Mouse (Mus musculus) forebrain, embryonic 13.5 days (tissue): ENCODE results near the gene Cox15. TPM values are rescaled to one million over a fixed set of nuclear protein-coding genes. Genes with fewer than 3 reads are reported as not detected.

ENCODE experiments used
- ATAC-seq: fragments of 200-750 bp; cut with Nextera tagmentation; 2 replicates; pipeline ENCODE4 v1.8.0; 2017
- H3K27ac ChIP-seq: fragments of 300-500 bp; sonication (generic); 2 replicates; pipeline ENCODE4 v1.5.1; 2015; ENCODE audit warnings: inconsistent platforms, mild to moderate bottlenecking, moderate library complexity
- H3K27me3 ChIP-seq: fragments of 300-500 bp; sonication (generic); 2 replicates; pipeline ENCODE4 v1.6.1; 2015; ENCODE audit warnings: mild to moderate bottlenecking, inconsistent platforms
- H3K36me3 ChIP-seq: fragments of 300-500 bp; sonication (generic); 2 replicates; pipeline ENCODE4 v1.6.1; 2015; ENCODE audit warnings: mild to moderate bottlenecking, inconsistent platforms; ENCODE audit not compliant: poor library complexity, severe bottlenecking
- H3K4me1 ChIP-seq: fragments of 300-500 bp; sonication (generic); 2 replicates; pipeline ENCODE4 v1.6.1; 2015; ENCODE audit warnings: inconsistent platforms
- H3K4me2 ChIP-seq: fragments of 300-500 bp; sonication (generic); 2 replicates; pipeline ENCODE4 v1.6.1; 2015; ENCODE audit warnings: inconsistent platforms, mild to moderate bottlenecking, moderate library complexity
- H3K4me3 ChIP-seq: fragments of 300-500 bp; sonication (generic); 2 replicates; pipeline ENCODE4 v1.5.1; 2015; ENCODE audit warnings: mild to moderate bottlenecking, inconsistent platforms
- H3K9ac ChIP-seq: fragments of 300-500 bp; sonication (generic); 2 replicates; pipeline ENCODE4 v1.6.1; 2015; ENCODE audit warnings: mild to moderate bottlenecking, inconsistent platforms
- H3K9me3 ChIP-seq: fragments of 300-500 bp; sonication (generic); replicated peaks from 2 replicates; pipeline ENCODE4 v1.6.1; 2016; ENCODE audit warnings: inconsistent platforms
- WGBS: fragments of 180-500 bp; shearing (Covaris S2); methylation state at CpG from one replicate; pipeline ENCODE4 v1.1.7; 2015; 5-methylcytosine and 5-hydroxymethylcytosine counted together
- polyA plus RNA-seq: library from polyadenylated mRNA; unstranded; fragments of >200 nt; fragmentation: Nextera tagmentation; extraction: Ambion mirVana; gene quantifications from 2 replicates; pipeline ENCODE4 v1.2.1, GENCODE M21; 2015

The Cox15 gene
- polyA plus RNA-seq, 1 experiment from 2014 or later: 13.1 TPM

DNA sequence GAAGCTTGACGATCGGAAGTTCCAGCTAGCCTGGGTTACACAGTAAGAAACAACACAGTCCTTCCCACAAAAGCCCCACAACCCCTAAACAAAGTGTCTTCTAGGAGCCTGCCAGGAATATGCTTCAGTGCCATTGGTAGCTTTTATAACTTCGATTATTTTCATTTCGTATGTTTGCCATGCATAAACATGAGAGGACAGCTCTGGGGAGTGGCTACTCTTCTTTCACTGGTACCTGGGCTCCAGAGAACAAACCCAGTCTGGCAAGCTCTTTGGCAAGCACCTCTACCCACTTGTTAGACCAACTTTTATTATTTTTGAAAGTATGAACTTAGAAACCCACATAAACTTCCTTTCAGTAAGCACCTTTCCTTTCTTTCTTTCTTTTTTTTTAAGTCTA, 23.8 kb upstream of the Cox15 start:
- Histone ChIP-seq H3K4me3 (no peak overlapping the region), H3K4me1 (no peaks in the 10 kb centered on the region), H3K9me3 (no peaks in the 10 kb centered on the region), H3K27me3 (no peaks in the 10 kb centered on the region), H3K9ac (no peak overlapping the region), H3K4me2 (no peak overlapping the region), H3K36me3 (no peaks in the 10 kb centered on the region), H3K27ac (no peak overlapping the region)
- WGBS: 79% methylated on average over 4 of the region's 4 CpGs
- ATAC-seq: no peak

DNA sequence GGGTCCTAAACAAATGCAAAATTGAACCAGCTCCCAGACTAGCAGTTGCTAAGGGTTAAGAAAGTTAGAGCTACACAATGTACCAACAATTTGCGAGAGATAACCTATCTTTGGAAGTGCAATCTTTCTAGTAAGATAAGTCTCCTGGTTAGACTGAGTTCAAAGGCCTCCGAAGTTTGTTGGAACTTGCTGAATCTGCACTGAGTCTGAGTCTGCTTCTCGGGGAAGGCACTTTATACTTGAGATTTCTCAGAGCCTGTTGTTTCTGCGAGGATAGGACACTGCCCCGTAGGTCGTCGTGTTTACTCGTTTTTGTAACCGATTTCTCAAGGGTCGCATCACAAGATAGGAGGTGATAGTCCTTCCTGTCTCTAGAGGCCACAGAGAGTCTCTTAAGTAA, 22.6 kb upstream of the Cox15 start:
- ATAC-seq: no peak
- H3K27me3 ChIP-seq: no peaks in the 10 kb centered on the region
- no peak overlapping the region for H3K27ac ChIP-seq
- WGBS: 82% methylated on average over 10 of the region's 10 CpGs
- H3K36me3 ChIP-seq: no peaks in the 10 kb centered on the region
- H3K4me3 ChIP-seq: no peak overlapping the region
- H3K4me2 ChIP-seq: no peak overlapping the region
- no peaks in the 10 kb centered on the region for H3K9me3 ChIP-seq
- H3K4me1 ChIP-seq: no peaks in the 10 kb centered on the region
- H3K9ac ChIP-seq: no peak overlapping the region

DNA sequence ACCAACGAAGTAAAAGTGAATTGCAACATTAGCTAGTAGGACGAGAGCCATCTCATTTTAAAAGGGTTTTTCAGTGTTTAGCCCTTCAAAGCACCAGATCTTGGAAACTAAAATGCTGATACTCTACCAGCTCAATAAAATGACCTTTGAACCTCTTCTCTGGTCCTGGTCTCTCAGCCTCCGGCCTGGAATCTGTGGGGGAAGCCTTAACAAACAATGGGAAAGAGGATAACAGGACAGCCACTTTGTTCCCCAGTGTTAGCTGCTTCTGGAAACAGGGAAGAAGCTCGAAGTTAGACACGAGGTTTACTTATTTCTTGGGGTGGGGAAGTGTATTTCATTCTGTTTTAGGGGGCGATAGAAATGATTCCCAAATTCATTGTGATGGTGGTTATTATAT, 19.5 kb upstream of the Cox15 start:
- WGBS: 56% methylated on average over 6 of the region's 6 CpGs
- Histone ChIP-seq H3K27me3 (no peaks in the 10 kb centered on the region), H3K27ac (no peak overlapping the region), H3K4me1 (no peaks in the 10 kb centered on the region), H3K4me3 (no peak overlapping the region), H3K36me3 (no peaks in the 10 kb centered on the region), H3K9ac (no peak overlapping the region), H3K4me2 (no peak overlapping the region), H3K9me3 (no peaks in the 10 kb centered on the region)
- no peak for ATAC-seq

DNA sequence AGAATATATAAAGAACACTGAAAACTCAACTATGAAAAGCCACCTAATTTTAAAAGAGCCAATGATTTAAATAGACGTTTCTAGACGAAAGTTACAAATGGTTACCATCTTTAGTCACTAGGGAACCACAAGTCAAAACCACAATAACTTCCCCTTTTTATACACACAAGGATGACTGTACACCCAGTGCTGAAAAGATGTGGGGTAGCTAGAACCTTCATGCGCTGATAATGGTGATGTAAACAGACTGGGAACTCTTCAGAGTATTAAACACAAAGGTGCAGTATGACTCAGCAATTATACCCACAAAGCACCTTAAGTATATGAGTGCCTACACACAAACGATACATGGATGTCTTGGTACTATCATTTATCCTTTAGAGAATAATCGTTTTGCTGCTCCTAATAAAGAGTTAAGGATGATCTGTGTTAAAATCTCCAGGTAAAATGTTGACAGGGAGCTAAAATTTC, 18.7 kb upstream of the Cox15 start:
- Histone ChIP-seq H3K27ac (no peak overlapping the region), H3K36me3 (no peaks in the 10 kb centered on the region), H3K27me3 (no peaks in the 10 kb centered on the region), H3K9ac (no peak overlapping the region), H3K4me3 (no peak overlapping the region), H3K9me3 (no peaks in the 10 kb centered on the region), H3K4me2 (no peak overlapping the region), H3K4me1 (no peaks in the 10 kb centered on the region)
- ATAC-seq: no peak
- WGBS: 86% methylated on average over 5 of the region's 5 CpGs

DNA sequence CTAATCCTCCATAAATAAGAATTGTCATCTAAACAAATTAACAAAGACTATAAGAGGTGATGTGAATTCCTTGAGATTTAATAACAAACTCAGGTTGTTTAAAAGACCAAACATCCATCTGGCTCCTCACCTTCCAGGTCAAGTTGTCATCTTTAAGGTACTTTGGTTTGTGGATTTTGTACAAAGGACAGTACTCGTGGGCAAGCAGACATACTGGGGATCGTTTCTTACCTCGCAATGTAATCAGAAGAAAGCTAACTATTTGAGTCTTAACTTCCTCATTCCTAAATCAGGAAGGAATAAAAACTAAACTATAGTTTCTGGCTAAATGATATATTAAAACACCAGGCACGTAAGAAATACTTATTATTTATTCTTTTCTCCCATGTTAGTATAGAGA, 17.8 kb upstream of the Cox15 start:
- Histone ChIP-seq H3K4me3 (no peak overlapping the region), H3K9ac (no peak overlapping the region)

DNA sequence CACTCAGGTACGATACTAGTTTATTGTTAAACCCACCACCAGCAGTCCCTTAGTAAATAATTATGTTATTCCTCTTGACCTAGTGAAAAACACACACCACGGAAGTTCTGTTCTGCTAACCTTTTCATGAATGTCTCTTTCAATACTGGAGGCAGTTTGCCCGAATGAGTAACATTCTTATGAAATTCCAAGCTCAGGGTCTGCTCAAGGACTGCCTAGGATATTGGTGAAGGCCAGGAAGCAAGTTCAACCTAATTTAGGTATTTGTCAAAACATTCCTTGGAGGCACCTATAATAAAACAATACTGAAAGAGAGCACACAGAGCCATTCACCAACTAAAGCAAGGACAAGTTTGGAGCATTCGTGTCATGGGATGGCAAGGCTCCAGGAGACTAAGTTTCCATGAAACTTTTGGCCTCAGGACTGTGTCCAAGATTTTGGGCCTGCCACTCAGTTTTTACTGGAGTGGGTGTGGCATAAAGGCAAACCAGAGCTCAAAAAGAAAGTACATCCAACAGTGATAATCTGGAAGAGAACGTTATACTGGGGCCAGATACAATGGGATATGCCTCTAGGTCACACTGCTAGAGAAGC, 16.7 kb upstream of the Cox15 start:
- Histone ChIP-seq H3K9ac (no peak overlapping the region), H3K4me2 (no peak overlapping the region), H3K4me3 (no peak overlapping the region), H3K27ac (no peak overlapping the region), H3K9me3 (no peaks in the 10 kb centered on the region), H3K4me1 (no peaks in the 10 kb centered on the region), H3K27me3 (no peaks in the 10 kb centered on the region), H3K36me3 (no peaks in the 10 kb centered on the region)
- 84% methylated on average over 5 of the region's 5 CpGs for WGBS
- no peak for ATAC-seq

More for the DNA sequence above, 17.8 kb upstream of the Cox15 start:
- no peaks in the 10 kb centered on the region for H3K9me3 ChIP-seq
- no peaks in the 10 kb centered on the region for H3K36me3 ChIP-seq
- H3K4me1 ChIP-seq: no peaks in the 10 kb centered on the region
- H3K27me3 ChIP-seq: no peaks in the 10 kb centered on the region
- no peak overlapping the region for H3K4me2 ChIP-seq
- WGBS: 93% methylated on average over 4 of the region's 4 CpGs
- no peak overlapping the region for H3K27ac ChIP-seq
- no peak for ATAC-seq

DNA sequence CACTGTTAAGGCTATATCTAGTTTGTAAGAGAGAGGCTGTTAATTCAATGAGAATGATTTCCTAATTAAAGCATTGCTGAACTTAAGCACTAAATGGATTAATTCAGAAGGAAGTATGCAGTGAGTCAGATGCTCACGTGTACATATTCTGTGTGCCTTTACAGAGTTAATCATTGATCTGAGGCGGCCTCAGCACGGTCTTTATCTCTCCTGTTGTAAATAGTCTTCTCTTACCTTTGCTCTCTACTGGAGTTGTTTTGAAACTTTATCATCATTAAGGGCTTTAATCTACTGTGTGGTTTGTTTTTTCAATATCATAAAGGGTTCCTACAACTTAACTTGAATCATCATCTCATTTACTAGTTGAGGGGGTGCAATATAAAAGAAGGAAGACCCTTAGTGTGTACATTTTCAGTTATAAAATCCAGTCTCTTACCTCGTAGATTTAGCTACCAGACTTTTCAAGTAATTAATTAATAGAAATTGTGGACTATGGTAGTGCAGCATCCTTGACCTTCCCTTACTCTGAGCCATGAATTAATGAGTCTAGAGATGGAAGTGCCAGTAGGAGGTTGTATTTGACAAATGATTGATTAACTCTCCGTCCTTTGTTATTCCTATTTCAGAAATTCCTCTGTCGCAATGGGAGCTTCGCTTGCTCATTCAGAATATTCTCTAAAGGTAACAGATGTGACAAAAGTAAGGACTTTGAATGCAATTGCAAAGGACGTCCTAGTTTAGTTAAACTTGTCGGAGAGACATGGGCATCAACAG, 14.9 kb upstream of the Cox15 start:
- ATAC-seq: no peak
- WGBS: 81% methylated on average over 9 of the region's 9 CpGs
- Histone ChIP-seq H3K9me3 (no peaks in the 10 kb centered on the region), H3K4me3 (no peak overlapping the region), H3K4me1 (no peaks in the 10 kb centered on the region), H3K4me2 (no peak overlapping the region), H3K27me3 (no peaks in the 10 kb centered on the region), H3K27ac (no peak overlapping the region), H3K9ac (no peak overlapping the region), H3K36me3 (no peaks in the 10 kb centered on the region)

DNA sequence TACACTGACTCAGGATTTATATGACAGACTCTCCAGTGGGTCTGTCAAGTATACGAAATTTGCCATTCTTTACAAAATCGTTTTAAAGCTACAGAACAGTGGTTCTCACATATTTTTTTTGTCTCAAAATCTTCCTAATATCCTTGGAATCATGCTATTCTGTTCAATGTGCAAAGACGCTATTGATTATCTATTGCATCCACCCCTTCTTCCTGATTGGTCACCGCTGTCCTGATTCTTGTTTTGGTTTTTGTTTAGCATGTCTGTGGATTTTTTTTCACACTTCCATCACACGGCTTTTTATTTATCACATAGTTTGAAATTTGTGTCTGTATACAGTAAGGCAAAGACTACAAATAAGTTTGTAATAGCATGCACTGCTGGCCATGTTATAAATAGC, 13.7 kb upstream of the Cox15 start:
- Histone ChIP-seq H3K4me1 (no peaks in the 10 kb centered on the region), H3K27ac (no peak overlapping the region), H3K27me3 (no peaks in the 10 kb centered on the region), H3K9ac (no peak overlapping the region), H3K4me3 (no peak overlapping the region), H3K4me2 (no peak overlapping the region), H3K36me3 (no peaks in the 10 kb centered on the region), H3K9me3 (no peaks in the 10 kb centered on the region)
- WGBS: 88% methylated on average over 5 of the region's 5 CpGs
- ATAC-seq: no peak

DNA sequence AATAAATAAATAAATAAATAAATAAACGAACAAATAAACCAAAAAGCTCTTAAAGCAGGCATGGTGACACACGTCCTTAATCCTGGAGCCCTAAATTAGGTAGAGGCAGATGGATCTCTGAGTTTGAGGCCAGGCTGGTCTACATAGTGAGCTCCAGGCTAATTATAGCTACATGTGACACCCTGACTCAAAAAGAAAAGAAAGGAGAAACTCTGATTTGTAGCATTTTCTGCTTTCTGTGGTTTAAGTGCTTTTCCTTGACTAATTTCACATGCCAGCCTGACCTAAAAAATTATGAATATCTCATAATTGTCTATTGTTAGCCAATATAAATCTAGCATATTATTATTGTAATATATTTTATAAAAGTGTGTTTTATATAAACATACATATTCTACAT, 9.6 kb upstream of the Cox15 start:
- no peaks in the 10 kb centered on the region for H3K36me3 ChIP-seq
- no peaks in the 10 kb centered on the region for H3K9me3 ChIP-seq
- no peak overlapping the region for H3K9ac ChIP-seq
- no peak overlapping the region for H3K4me3 ChIP-seq
- no peak overlapping the region for H3K27ac ChIP-seq
- ATAC-seq: no peak
- 90% methylated on average over 2 of the region's 2 CpGs for WGBS
- no peaks in the 10 kb centered on the region for H3K27me3 ChIP-seq
- no peak overlapping the region for H3K4me2 ChIP-seq
- no peaks in the 10 kb centered on the region for H3K4me1 ChIP-seq

DNA sequence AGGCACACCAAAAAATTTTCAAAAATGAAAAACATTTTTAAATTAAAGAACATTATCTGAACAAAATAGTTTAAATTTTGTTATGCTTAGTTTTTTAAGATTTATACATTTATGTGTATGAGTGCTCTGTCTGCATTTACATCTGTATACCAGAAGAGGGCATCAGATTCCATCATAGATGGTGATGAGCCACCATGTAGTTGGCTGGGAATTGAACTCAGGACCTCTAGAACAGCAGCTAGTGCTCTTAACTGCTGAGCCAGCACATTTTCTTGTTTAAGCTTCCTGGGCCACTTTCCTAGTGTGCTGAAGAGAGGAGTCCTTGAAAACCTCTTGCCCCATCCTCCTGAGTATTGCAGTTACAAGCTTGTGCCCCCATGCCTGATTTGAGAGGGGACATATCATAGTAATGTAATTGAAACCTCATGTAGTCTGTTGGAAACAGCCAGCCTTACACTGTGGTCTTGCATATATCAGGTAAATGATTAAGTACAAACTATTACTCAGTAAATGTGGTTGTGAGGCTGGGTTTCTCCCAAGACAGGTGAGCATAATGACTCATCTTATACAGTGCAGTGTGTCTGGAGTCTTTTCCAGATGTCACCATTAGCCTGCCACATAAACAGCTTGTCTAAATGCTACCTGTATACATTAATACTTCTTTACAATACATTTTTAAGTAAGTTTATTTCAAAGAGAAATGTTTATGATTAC, 8.9 kb upstream of the Cox15 start:
- Histone ChIP-seq H3K36me3 (no peaks in the 10 kb centered on the region), H3K9me3 (no peaks in the 10 kb centered on the region), H3K27me3 (no peaks in the 10 kb centered on the region), H3K4me2 (no peak overlapping the region), H3K9ac (no peak overlapping the region), H3K4me1 (no peaks in the 10 kb centered on the region), H3K27ac (no peak overlapping the region), H3K4me3 (no peak overlapping the region)
- no peak for ATAC-seq

DNA sequence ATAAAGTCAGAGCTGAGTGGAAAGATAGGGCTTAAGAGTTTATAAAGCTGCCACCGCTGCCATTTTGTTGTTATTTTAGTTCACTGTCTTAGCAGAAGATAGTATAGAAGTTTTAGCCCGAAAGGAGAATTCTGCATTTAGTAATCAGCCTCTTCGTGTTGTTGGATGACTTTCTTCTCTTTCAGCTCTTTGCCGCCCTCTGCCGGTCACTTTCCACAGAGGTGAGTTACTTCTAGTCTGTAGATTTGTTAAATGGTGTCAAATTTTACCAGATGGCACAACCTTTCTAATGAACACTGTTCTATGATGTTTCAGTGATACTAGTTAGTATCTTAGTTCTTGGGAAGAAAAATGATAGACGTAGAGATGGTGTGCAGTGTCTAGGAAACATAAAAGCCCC, 7.7 kb upstream of the Cox15 start:
- Histone ChIP-seq H3K27me3 (no peaks in the 10 kb centered on the region), H3K4me1 (no peaks in the 10 kb centered on the region), H3K9ac (no peak overlapping the region), H3K9me3 (no peaks in the 10 kb centered on the region), H3K27ac (no peak overlapping the region), H3K36me3 (no peaks in the 10 kb centered on the region), H3K4me3 (no peak overlapping the region), H3K4me2 (no peak overlapping the region)
- WGBS: 23% methylated on average over 6 of the region's 6 CpGs
- ATAC-seq: no peak

DNA sequence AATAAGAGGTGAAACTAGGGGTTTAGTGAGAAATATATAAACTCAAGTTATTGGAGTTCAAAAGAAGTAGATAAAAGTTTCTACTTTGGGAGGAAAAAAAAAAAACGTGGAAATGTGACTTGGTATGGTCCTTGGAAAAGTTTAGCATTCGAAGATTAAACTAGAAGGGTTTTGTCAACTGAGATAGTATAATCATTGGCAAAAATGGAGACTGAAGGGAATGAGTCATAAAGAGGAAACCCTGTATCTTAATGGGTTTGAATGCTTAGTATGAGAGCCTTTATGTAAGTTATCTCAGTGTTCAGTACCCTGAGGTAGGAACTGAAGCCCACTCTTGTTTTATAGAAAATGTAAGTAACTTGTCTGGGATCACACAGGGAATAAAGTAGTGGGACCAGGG, 2.1 kb upstream of the Cox15 start:
- H3K9ac ChIP-seq: no peak overlapping the region
- H3K4me1 ChIP-seq: peaks cover 13% of the 10 kb centered on the region
- H3K27ac ChIP-seq: no peak overlapping the region
- no peak for ATAC-seq
- H3K27me3 ChIP-seq: no peaks in the 10 kb centered on the region
- no peak overlapping the region for H3K4me2 ChIP-seq
- no peak overlapping the region for H3K4me3 ChIP-seq
- 66% methylated on average over 2 of the region's 2 CpGs for WGBS
- H3K36me3 ChIP-seq: peaks cover 5% of the 10 kb centered on the region
- H3K9me3 ChIP-seq: no peaks in the 10 kb centered on the region
